Mouse (Mus musculus): ENCODE data around the gene Pik3cb. TPM values are rescaled to one million over a fixed set of nuclear protein-coding genes. Genes with fewer than 3 reads are reported as not detected.
A peak's percentile ranks its signal among the peaks of the same experiment; 100 is the strongest.

Gene Pik3cb
- polyA plus RNA-seq, 1 experiment: 11.1 TPM

GRCm38 (mm10) chr9:99065311-99065710, 75.1 kb downstream of the Pik3cb start:
- DNase-seq: no peak
- no peak overlapping the region for H3K4me3 ChIP-seq (replicated peaks; ENCODE audit: extremely low read depth, low read depth, low read length)
- H3K4me1 ChIP-seq (ENCODE audit: control insufficient read depth, insufficient read depth, low read length): no peaks in the 10 kb centered on the region
- WGBS: 91% methylated on average over 5 of the region's 5 CpGs
- TF ChIP-seq POLR2A (IDR thresholded peaks at IDR 0.05; ENCODE audit: borderline replicate concordance, extremely low read depth, low read depth, low read length): no peak
- TF ChIP-seq CTCF (IDR thresholded peaks at IDR 0.05; ENCODE audit: insufficient read depth, low read length): no peak

- DNase-seq: no peak
- WGBS: 33% methylated on average over 2 of the region's 2 CpGs
Observed at GRCm38 (mm10) chr9:99064216-99064615, 76.2 kb downstream of the Pik3cb start.

GRCm38 (mm10) chr9:99062544-99062943, 77.9 kb downstream of the Pik3cb start:
- TF ChIP-seq CTCF (IDR thresholded peaks at IDR 0.05; ENCODE audit: insufficient read depth, low read length): peak; percentile 98
- TF ChIP-seq POLR2A (IDR thresholded peaks at IDR 0.05; ENCODE audit: borderline replicate concordance, extremely low read depth, low read depth, low read length): no peak

More at GRCm38 (mm10) chr9:99064216-99064615, 76.2 kb downstream of the Pik3cb start:
- Histone ChIP-seq H3K4me1 (ENCODE audit: control insufficient read depth, insufficient read depth, low read length) (no peaks in the 10 kb centered on the region), H3K4me3 (replicated peaks; ENCODE audit: extremely low read depth, low read depth, low read length) (no peak overlapping the region)
- TF ChIP-seq POLR2A (IDR thresholded peaks at IDR 0.05; ENCODE audit: borderline replicate concordance, extremely low read depth, low read depth, low read length) (no peak), CTCF (IDR thresholded peaks at IDR 0.05; ENCODE audit: insufficient read depth, low read length) (0 out of 2 replicates have a peak, but pooled peaks have one; percentile 13)

GRCm38 (mm10) chr9:99057751-99058150, 82.7 kb downstream of the Pik3cb start:
- TF ChIP-seq POLR2A (IDR thresholded peaks at IDR 0.05; ENCODE audit: borderline replicate concordance, extremely low read depth, low read depth, low read length) (no peak), CTCF (IDR thresholded peaks at IDR 0.05; ENCODE audit: insufficient read depth, low read length) (no peak)
- WGBS: 65% methylated on average over 3 of the region's 3 CpGs
- H3K4me1 ChIP-seq (ENCODE audit: control insufficient read depth, insufficient read depth, low read length): no peaks in the 10 kb centered on the region; the same call in 1 of the 2 replicates
- DNase-seq: no peak
- no peak overlapping the region for H3K4me3 ChIP-seq (replicated peaks; ENCODE audit: extremely low read depth, low read depth, low read length)

More at GRCm38 (mm10) chr9:99062544-99062943, 77.9 kb downstream of the Pik3cb start:
- peak; percentile 73 for DNase-seq
- WGBS: 30% methylated on average over 7 of the region's 7 CpGs
- H3K4me1 ChIP-seq (ENCODE audit: control insufficient read depth, insufficient read depth, low read length): no peaks in the 10 kb centered on the region
- no peak overlapping the region for H3K4me3 ChIP-seq (replicated peaks; ENCODE audit: extremely low read depth, low read depth, low read length)

GRCm38 (mm10) chr9:99049760-99050159, 90.7 kb downstream of the Pik3cb start:
- H3K4me1 ChIP-seq (ENCODE audit: control insufficient read depth, insufficient read depth, low read length): peaks cover 3% of the 10 kb centered on the region; the same call in 1 of the 2 replicates
- TF ChIP-seq POLR2A (IDR thresholded peaks at IDR 0.05; ENCODE audit: borderline replicate concordance, extremely low read depth, low read depth, low read length): no peak
- WGBS: 37% methylated on average over 6 of the region's 6 CpGs
- H3K4me3 ChIP-seq (replicated peaks; ENCODE audit: extremely low read depth, low read depth, low read length): no peak overlapping the region
- no peak for DNase-seq

- Histone ChIP-seq H3K4me3 (replicated peaks; ENCODE audit: extremely low read depth, low read depth, low read length) (no peak overlapping the region), H3K4me1 (ENCODE audit: control insufficient read depth, insufficient read depth, low read length) (peaks cover 3% of the 10 kb centered on the region; the same call in 1 of the 2 replicates)
- DNase-seq: no peak
- WGBS: 36% methylated on average over 1 of the region's 1 CpGs
- TF ChIP-seq CTCF (IDR thresholded peaks at IDR 0.05; ENCODE audit: insufficient read depth, low read length) (no peak), POLR2A (IDR thresholded peaks at IDR 0.05; ENCODE audit: borderline replicate concordance, extremely low read depth, low read depth, low read length) (no peak)
Observed at GRCm38 (mm10) chr9:99048724-99049250, 91.6 kb downstream of the Pik3cb start.

GRCm38 (mm10) chr9:99044761-99045160, 95.7 kb downstream of the Pik3cb start:
- H3K4me1 ChIP-seq (ENCODE audit: control insufficient read depth, insufficient read depth, low read length): peaks cover 3% of the 10 kb centered on the region; the same call in 1 of the 2 replicates
- no peak for DNase-seq
- TF ChIP-seq POLR2A (IDR thresholded peaks at IDR 0.05; ENCODE audit: borderline replicate concordance, extremely low read depth, low read depth, low read length) (no peak), CTCF (IDR thresholded peaks at IDR 0.05; ENCODE audit: insufficient read depth, low read length) (no peak)
- 89% methylated on average over 8 of the region's 8 CpGs for WGBS
- no peak overlapping the region for H3K4me3 ChIP-seq (replicated peaks; ENCODE audit: extremely low read depth, low read depth, low read length)

- WGBS: 86% methylated on average over 4 of the region's 4 CpGs
- Histone ChIP-seq H3K4me3 (replicated peaks; ENCODE audit: extremely low read depth, low read depth, low read length) (no peak overlapping the region), H3K4me1 (ENCODE audit: control insufficient read depth, insufficient read depth, low read length) (no peaks in the 10 kb centered on the region)
- no peak for DNase-seq
- no peak for TF ChIP-seq CTCF (IDR thresholded peaks at IDR 0.05; ENCODE audit: insufficient read depth, low read length)
- no peak for TF ChIP-seq POLR2A (IDR thresholded peaks at IDR 0.05; ENCODE audit: borderline replicate concordance, extremely low read depth, low read depth, low read length)
Observed at GRCm38 (mm10) chr9:99042641-99043040, 97.8 kb downstream of the Pik3cb start.

- TF ChIP-seq POLR2A (IDR thresholded peaks at IDR 0.05; ENCODE audit: borderline replicate concordance, extremely low read depth, low read depth, low read length) (no peak), CTCF (IDR thresholded peaks at IDR 0.05; ENCODE audit: insufficient read depth, low read length) (no peak)
- 72% methylated on average over 9 of the region's 9 CpGs for WGBS
- Histone ChIP-seq H3K4me3 (replicated peaks; ENCODE audit: extremely low read depth, low read depth, low read length) (no peak overlapping the region), H3K4me1 (ENCODE audit: control insufficient read depth, insufficient read depth, low read length) (no peaks in the 10 kb centered on the region)
- DNase-seq: no peak
Observed at GRCm38 (mm10) chr9:99041994-99042393, 98.4 kb downstream of the Pik3cb start.

- TF ChIP-seq CTCF (IDR thresholded peaks at IDR 0.05; ENCODE audit: insufficient read depth, low read length) (no peak), POLR2A (IDR thresholded peaks at IDR 0.05; ENCODE audit: borderline replicate concordance, extremely low read depth, low read depth, low read length) (no peak)
- DNase-seq: no peak
- 70% methylated on average over 12 of the region's 12 CpGs for WGBS
- Histone ChIP-seq H3K4me1 (ENCODE audit: control insufficient read depth, insufficient read depth, low read length) (no peaks in the 10 kb centered on the region), H3K4me3 (replicated peaks; ENCODE audit: extremely low read depth, low read depth, low read length) (no peak within 1 kb of the TSS)
Observed at GRCm38 (mm10) chr9:99035575-99035974, 104.8 kb downstream of the Pik3cb start, which contains the start of gene Gm1123. TSS of gene Gm1123 (minus strand) at chr9:99035715.
